ENCODE assay signal across 8 mouse cellular contexts in genomic region chr8:69973442-69974161, GRCm38 (mm10). TPM values are rescaled to one million over a fixed set of nuclear protein-coding genes. Genes with fewer than 3 reads are reported as not detected.
DNase-seq lines count a peak whose midpoint lies in the region; ATAC-seq and TF ChIP-seq lines count a peak whose summit lies in the region.

No protein-coding gene starts in this region.

- H3K4me3 ChIP-seq in heart, adult 2 months = peak overlapping the region; percentile 96
- peak overlapping the region; percentile 80 for H3K4me3 ChIP-seq in kidney, adult 2 months (ENCODE audit: insufficient read depth, low read depth, low read length)
- H3K4me3 ChIP-seq in liver, embryonic 16.5 days (ENCODE audit: low read depth, low read length) = peak overlapping the region; percentile 96
- H3K4me3 ChIP-seq in olfactory bulb, adult 2 months (ENCODE audit: insufficient read depth, low read depth, low read length) = peak overlapping the region; percentile 70

- no peak for TF ChIP-seq CTCF in heart, adult 2 months (IDR thresholded peaks at IDR 0.05)
- TF ChIP-seq CTCF in kidney, adult 2 months (conservative IDR thresholded peaks at IDR 0.05; ENCODE audit: insufficient read depth, insufficient read length, low read depth, low read length) = no peak
- TF ChIP-seq CTCF in olfactory bulb, adult 2 months (IDR thresholded peaks at IDR 0.05; ENCODE audit: insufficient read depth, low read depth, low read length) = 0 out of 2 replicates have a peak, but pooled peaks have one; percentile 8

- peak overlapping the region; percentile 94 for H3K9ac ChIP-seq in heart, adult 2 months (ENCODE audit: low read depth, low read length)
- H3K9ac ChIP-seq in liver, embryonic 16.5 days (ENCODE audit: low read depth, low read length) = peak overlapping the region; percentile 96

- peak overlapping the region; percentile 94 for H3K4me2 ChIP-seq in liver, embryonic 16.5 days (ENCODE audit: low read depth, low read length)

- peaks cover 19% of the 10 kb centered on the region for H3K4me1 ChIP-seq in heart, adult 2 months (ENCODE audit: control insufficient read depth, insufficient read depth, low read length)
- H3K4me1 ChIP-seq in kidney, adult 2 months (ENCODE audit: control insufficient read depth, insufficient read depth, low read length) = peaks cover 41% of the 10 kb centered on the region
- peaks cover 51% of the 10 kb centered on the region for H3K4me1 ChIP-seq in liver, embryonic 16.5 days (ENCODE audit: control insufficient read depth, low read depth, low read length)
- H3K4me1 ChIP-seq in olfactory bulb, adult 2 months (ENCODE audit: control insufficient read depth, insufficient read depth, low read length) = peaks cover 14% of the 10 kb centered on the region

- H3K36me3 ChIP-seq in heart, adult 2 months (ENCODE audit: control insufficient read depth, insufficient read depth, low read length) = peaks cover 13% of the 10 kb centered on the region
- no peaks in the 10 kb centered on the region for H3K36me3 ChIP-seq in kidney, adult 2 months (ENCODE audit: control insufficient read depth, insufficient read depth, low read length)
- no peaks in the 10 kb centered on the region for H3K36me3 ChIP-seq in liver, embryonic 16.5 days (ENCODE audit: control insufficient read depth, insufficient read depth)

- no peaks in the 10 kb centered on the region for H3K27me3 ChIP-seq in heart, adult 2 months (ENCODE audit: control insufficient read depth, insufficient read depth, low read length)
- no peaks in the 10 kb centered on the region for H3K27me3 ChIP-seq in kidney, adult 2 months (replicated peaks; ENCODE audit: control insufficient read depth, insufficient read depth, low read length)
- H3K27me3 ChIP-seq in liver, embryonic 16.5 days (ENCODE audit: control insufficient read depth, insufficient read depth, low read depth, low read length) = no peaks in the 10 kb centered on the region

- TF ChIP-seq POLR2A in heart, adult 2 months (IDR thresholded peaks at IDR 0.05; ENCODE audit: insufficient read depth, low read depth, low read length) = no peak
- no peak for TF ChIP-seq POLR2A in kidney, adult 2 months (IDR thresholded peaks at IDR 0.05; ENCODE audit: low read depth, low read length)
- no peak for TF ChIP-seq POLR2A in olfactory bulb, adult 2 months (IDR thresholded peaks at IDR 0.05; ENCODE audit: insufficient read depth, low read depth, low read length)

- no peak for ATAC-seq in liver, embryonic 16.5 days (ENCODE audit: low read depth)

- intact Hi-C loops in heart, adult 2 months (cut with DNase I) = loop anchor here (2.0 kb wide), 2 partner anchors 21 to 37 kb away; no protein-coding TSS in a partner anchor

- no peak for TF ChIP-seq EP300 in heart, adult 2 months (IDR thresholded peaks at IDR 0.05; ENCODE audit: insufficient read depth, low read depth, low read length)

- WGBS in heart, adult 2 months = under 1% methylated on average over 32 of the region's 68 CpGs
- under 1% methylated on average over 53 of the region's 68 CpGs for WGBS in kidney, adult 2 months
- WGBS in liver, embryonic 16.5 days (ENCODE audit: insufficient replicate concordance) = under 1% methylated on average over 67 of the region's 68 CpGs
- under 1% methylated on average over 67 of the region's 68 CpGs for WGBS in olfactory bulb, adult 2 months

- peaks cover 6% of the 10 kb centered on the region for H3K79me2 ChIP-seq in heart, adult 2 months (replicated peaks; ENCODE audit: control insufficient read depth, insufficient read depth, low read length)

- peak; percentile 41 for DNase-seq in 416B (ENCODE audit: low read depth)
- DNase-seq in NIH3T3 (ENCODE audit: low read depth) = peak; percentile 71
- DNase-seq in embryo, embryonic 10.5 days (ENCODE audit: low spot score) = peak; percentile 59
- DNase-seq in heart, adult 2 months = peak; percentile 66 to 77
- peak; percentile 52 for DNase-seq in kidney, adult 2 months
- peak; percentile 74 for DNase-seq in thymus, postnatal 4 days

- H3K9me3 ChIP-seq in liver, embryonic 16.5 days (replicated peaks; ENCODE audit: control insufficient read depth, low read length) = no peaks in the 10 kb centered on the region

- peak overlapping the region; percentile 92 for H3K27ac ChIP-seq in heart, adult 2 months
- peak overlapping the region; percentile 51 for H3K27ac ChIP-seq in kidney, adult 2 months (ENCODE audit: insufficient read depth, low read depth, low read length)
- peak overlapping the region; percentile 95 for H3K27ac ChIP-seq in liver, embryonic 16.5 days (ENCODE audit: low read length)
- H3K27ac ChIP-seq in olfactory bulb, adult 2 months (ENCODE audit: insufficient read depth, low read depth, low read length) = no peak overlapping the region

RNA-seq across cellular contexts. Expression of gene Gatad2a, which starts 22.6 kb away (rescaled TPM):
- 10 to 100 TPM; 36.4 TPM for total RNA-seq in heart, adult 2 months (2021)
- 23.7 and 24.7 TPM in 2 replicates for polyA plus RNA-seq in heart, adult 2 months (2012; rRNA removed)
- polyA plus RNA-seq in kidney, adult 2 months (2012; rRNA removed) = 60.1 and 60.9 TPM in 2 replicates
- polyA plus RNA-seq in liver, embryonic 16.5 days (2015; fragmentation: Nextera tagmentation; extraction: Ambion mirVana) = 17.2 and 18.9 TPM in 2 replicates
- polyA plus RNA-seq in olfactory bulb, adult 2 months (2012; ENCODE audit: insufficient read depth, insufficient read length, low replicate concordance, missing spikeins) = not detected in 2 replicates

Comparison
In these comparisons a context has a peak if more than half of its experiments do, and no peak if none do; other contexts are left out.
1. RNA of gene Gatad2a, which starts 22.6 kb away (polyA plus RNA-seq): 60.1 to 60.9 TPM in kidney, adult 2 months, 23.7 to 24.7 TPM in heart, adult 2 months and 17.2 to 18.9 TPM in liver, embryonic 16.5 days; not detected in olfactory bulb, adult 2 months; every median in the first group is over 10 times any median in the second.
2. Peak in every context shown above with its lines, with median percentiles within 50 percentile points of each other: DNase-seq and H3K4me3 ChIP-seq.